Mouse (Mus musculus) hindbrain, embryonic 13.5 days (tissue): Measurements from ENCODE around the gene Tcf12. TPM values are rescaled to one million over a fixed set of nuclear protein-coding genes. Genes with fewer than 3 reads are reported as not detected.
A peak's percentile ranks its signal among the peaks of the same experiment; 100 is the strongest.

Experiments used
- ATAC-seq: fragments of 200-750 bp; cut with Nextera tagmentation; 2 replicates; pipeline ENCODE4 v1.8.0; 2017; ENCODE audit warnings: moderate TSS enrichment; ENCODE audit not compliant: low FRiP score
- H3K27ac ChIP-seq: fragments of 300-500 bp; sonication (generic); 2 replicates; pipeline ENCODE4 v1.5.1; 2015; ENCODE audit warnings: inconsistent platforms, mild to moderate bottlenecking, moderate library complexity
- H3K27me3 ChIP-seq: fragments of 300-500 bp; sonication (generic); 2 replicates; pipeline ENCODE4 v1.6.1; 2015; ENCODE audit warnings: mild to moderate bottlenecking, inconsistent platforms
- H3K36me3 ChIP-seq: fragments of 300-500 bp; sonication (generic); 2 replicates; pipeline ENCODE4 v1.6.1; 2015; ENCODE audit warnings: mild to moderate bottlenecking, inconsistent platforms
- H3K4me1 ChIP-seq: fragments of 300-500 bp; sonication (generic); replicated peaks from 2 replicates; pipeline ENCODE4 v1.6.1; 2015; ENCODE audit warnings: inconsistent platforms
- H3K4me2 ChIP-seq: fragments of 300-500 bp; sonication (generic); 2 replicates; pipeline ENCODE4 v1.6.1; 2015; ENCODE audit warnings: inconsistent platforms, mild to moderate bottlenecking, moderate library complexity
- H3K4me3 ChIP-seq: fragments of 300-500 bp; sonication (generic); 2 replicates; pipeline ENCODE4 v1.5.1; 2015; ENCODE audit warnings: mild to moderate bottlenecking, inconsistent platforms
- H3K9ac ChIP-seq: fragments of 300-500 bp; sonication (generic); 2 replicates; pipeline ENCODE4 v1.6.1; 2015; ENCODE audit warnings: mild to moderate bottlenecking, inconsistent platforms
- H3K9me3 ChIP-seq: fragments of 300-500 bp; sonication (generic); 2 replicates; pipeline ENCODE4 v1.6.1; 2016; ENCODE audit warnings: inconsistent platforms
- WGBS: fragments of 180-500 bp; shearing (Covaris S2); methylation state at CpG from one replicate; pipeline ENCODE4 v1.1.7; 2015; 5-methylcytosine and 5-hydroxymethylcytosine counted together
- polyA plus RNA-seq: library from polyadenylated mRNA; unstranded; fragments of >200 nt; fragmentation: Nextera tagmentation; extraction: Ambion mirVana; gene quantifications from 2 replicates; pipeline ENCODE4 v1.2.1, GENCODE M21; 2015

The Tcf12 gene
- polyA plus RNA-seq, 1 experiment from 2014 or later: 141 TPM

DNA sequence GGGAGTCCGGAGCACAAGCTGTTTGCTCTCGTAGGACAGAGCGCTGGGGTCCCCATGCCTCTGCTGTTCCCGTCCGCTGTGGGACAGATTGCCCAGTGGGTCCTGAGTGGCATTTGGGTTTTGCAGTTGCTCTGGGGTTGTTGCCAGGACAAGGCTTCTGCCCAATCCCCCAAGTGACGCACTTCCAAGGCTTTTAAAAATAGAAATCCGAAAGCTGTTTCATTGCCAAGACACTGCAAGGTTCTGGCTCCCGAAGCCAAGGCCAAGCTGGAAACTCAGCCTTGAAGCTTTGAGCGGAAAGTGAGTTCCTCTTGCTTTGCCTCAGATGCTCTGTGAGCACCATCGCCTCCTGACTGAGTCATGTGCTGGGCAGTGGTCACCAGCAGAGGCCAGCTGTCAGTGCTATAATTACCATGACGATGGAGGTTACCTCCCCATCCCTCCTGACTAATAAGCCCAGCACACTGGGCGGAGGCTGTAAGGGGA lies 285.6 kb downstream of the Tcf12 start:
- no peak for ATAC-seq
- Histone ChIP-seq H3K27ac (peak overlapping the region; percentile 48; the same call in 1 of the 2 replicates), H3K4me3 (no peak overlapping the region), H3K9me3 (no peaks in the 10 kb centered on the region), H3K4me2 (no peak overlapping the region), H3K9ac (no peak overlapping the region), H3K4me1 (peaks cover 7% of the 10 kb centered on the region; the same call in 1 of the 2 replicates), H3K27me3 (no peaks in the 10 kb centered on the region), H3K36me3 (no peaks in the 10 kb centered on the region)
- 66% methylated on average over 12 of the region's 12 CpGs for WGBS

DNA sequence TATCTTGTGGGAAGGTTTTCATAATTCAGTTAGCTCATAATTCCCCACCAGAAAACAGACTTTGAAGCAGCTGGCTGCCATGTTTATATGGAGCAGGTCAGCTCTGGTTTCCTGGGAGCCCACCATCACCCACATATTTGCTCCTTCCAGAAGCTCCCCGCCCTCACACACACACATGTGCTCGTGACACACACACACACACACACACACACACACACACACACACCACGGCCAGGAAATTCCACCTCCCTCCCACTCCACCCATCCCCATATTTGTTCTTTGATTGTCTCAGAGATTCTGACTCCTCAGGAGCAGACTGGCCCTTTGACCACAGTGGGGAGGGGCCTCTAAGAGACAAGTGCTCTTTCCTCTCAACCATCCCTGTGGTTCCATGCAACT lies 289.7 kb downstream of the Tcf12 start:
- ATAC-seq: no peak
- 85% methylated on average over 3 of the region's 3 CpGs for WGBS
- no peaks in the 10 kb centered on the region for H3K36me3 ChIP-seq
- peaks cover 7% of the 10 kb centered on the region; the same call in 1 of the 2 replicates for H3K4me1 ChIP-seq
- H3K27ac ChIP-seq: no peak overlapping the region
- H3K9me3 ChIP-seq: no peaks in the 10 kb centered on the region
- no peak overlapping the region for H3K9ac ChIP-seq
- no peak overlapping the region for H3K4me3 ChIP-seq
- no peaks in the 10 kb centered on the region for H3K27me3 ChIP-seq
- H3K4me2 ChIP-seq: no peak overlapping the region

DNA sequence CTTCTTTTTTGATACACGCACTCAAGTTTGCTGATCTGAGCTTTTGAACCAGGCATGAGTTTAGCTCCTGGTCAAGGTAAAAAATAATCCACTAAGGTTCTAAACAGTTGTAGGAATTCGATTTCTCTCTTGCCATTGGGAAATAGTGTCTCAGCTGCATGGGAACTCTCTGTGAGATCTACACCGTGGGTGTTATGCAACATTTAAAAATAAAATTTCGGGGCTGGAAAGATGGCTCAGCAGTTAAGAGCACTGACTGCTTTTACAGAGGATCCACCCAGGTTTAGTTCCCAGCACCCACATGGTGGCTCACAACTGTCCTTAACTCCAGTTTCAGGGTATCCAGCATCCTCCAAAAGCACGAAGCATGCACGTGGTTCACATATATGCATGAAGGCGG lies 293.2 kb downstream of the Tcf12 start:
- Histone ChIP-seq H3K4me3 (no peak overlapping the region), H3K27me3 (no peaks in the 10 kb centered on the region), H3K9ac (no peak overlapping the region), H3K27ac (no peak overlapping the region), H3K4me2 (no peak overlapping the region), H3K4me1 (no peaks in the 10 kb centered on the region), H3K9me3 (no peaks in the 10 kb centered on the region), H3K36me3 (no peaks in the 10 kb centered on the region)
- WGBS: 91% methylated on average over 7 of the region's 7 CpGs
- ATAC-seq: no peak

DNA sequence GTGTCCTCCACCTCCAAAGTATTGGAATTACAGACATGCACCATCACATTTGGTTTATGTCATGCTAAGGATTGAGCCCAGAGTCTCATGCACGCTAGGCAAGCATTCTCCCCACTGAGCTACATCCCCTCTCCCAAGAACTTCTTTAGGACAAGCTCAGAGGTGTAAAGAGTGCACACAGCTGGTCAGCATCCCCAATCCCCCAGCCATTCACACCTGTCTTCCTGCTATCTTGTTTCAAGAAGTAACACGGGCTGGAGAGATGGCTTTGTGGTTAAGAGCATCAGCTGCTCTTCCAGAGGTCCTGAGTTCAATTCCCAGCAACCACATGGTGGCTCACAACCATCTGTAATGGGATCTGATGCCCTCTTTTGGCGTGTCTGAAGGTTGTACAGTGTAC lies 295.6 kb downstream of the Tcf12 start:
- no peak overlapping the region for H3K4me3 ChIP-seq
- H3K4me2 ChIP-seq: no peak overlapping the region
- no peak overlapping the region for H3K9ac ChIP-seq
- WGBS: 71% methylated on average over 3 of the region's 3 CpGs
- H3K27ac ChIP-seq: no peak overlapping the region
- no peak for ATAC-seq
- H3K36me3 ChIP-seq: no peaks in the 10 kb centered on the region
- no peaks in the 10 kb centered on the region for H3K9me3 ChIP-seq
- no peaks in the 10 kb centered on the region for H3K27me3 ChIP-seq
- no peaks in the 10 kb centered on the region for H3K4me1 ChIP-seq

DNA sequence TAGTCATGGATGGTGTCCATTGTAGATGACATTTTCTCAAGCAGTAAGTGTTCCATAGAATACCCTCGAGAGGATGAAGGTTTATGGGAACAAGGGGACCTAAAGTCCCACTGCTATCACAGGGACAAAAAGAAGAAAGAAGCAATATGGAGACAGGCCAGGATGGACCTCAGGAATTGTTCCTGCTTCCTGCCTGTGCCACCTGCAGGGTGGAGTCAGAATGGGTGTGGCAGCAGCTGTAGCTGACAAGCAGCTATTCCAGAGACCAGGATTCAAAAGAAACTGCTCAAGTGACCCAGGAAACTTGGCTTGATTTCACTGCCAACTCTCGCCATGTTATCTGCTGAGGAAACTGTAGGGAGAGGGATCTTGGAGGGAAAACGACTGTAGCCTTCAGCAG lies 298.1 kb downstream of the Tcf12 start:
- Histone ChIP-seq H3K4me2 (no peak overlapping the region), H3K27ac (no peak overlapping the region), H3K9me3 (no peaks in the 10 kb centered on the region), H3K4me1 (0 out of 2 replicates have a peak, but pooled peaks cover 8% of the 10 kb centered on the region), H3K27me3 (no peaks in the 10 kb centered on the region), H3K36me3 (no peaks in the 10 kb centered on the region), H3K9ac (no peak overlapping the region), H3K4me3 (no peak overlapping the region)
- WGBS: 90% methylated on average over 3 of the region's 3 CpGs
- no peak for ATAC-seq

DNA sequence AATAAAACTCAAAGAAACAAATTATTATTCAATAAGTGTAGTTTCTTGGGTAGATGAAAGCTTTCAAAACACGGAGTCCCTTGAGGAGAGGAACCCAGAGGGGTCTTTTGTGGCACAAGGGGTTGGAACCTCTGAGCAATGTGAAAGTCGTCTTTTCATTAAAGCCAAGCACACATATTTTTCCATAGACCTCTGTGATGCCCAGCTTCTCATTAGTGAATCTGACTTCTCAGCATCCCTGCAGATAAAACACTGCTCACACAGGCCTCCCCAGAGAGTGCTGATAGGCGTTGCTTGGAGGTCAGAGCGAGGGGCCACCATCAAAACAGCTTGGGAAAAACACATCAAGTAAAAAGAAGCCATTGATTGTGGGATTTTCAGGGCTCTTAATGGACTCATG lies 298.8 kb downstream of the Tcf12 start:
- no peaks in the 10 kb centered on the region for H3K36me3 ChIP-seq
- no peaks in the 10 kb centered on the region for H3K9me3 ChIP-seq
- H3K4me1 ChIP-seq: 0 out of 2 replicates have a peak, but pooled peaks cover 8% of the 10 kb centered on the region
- ATAC-seq: no peak
- H3K27me3 ChIP-seq: no peaks in the 10 kb centered on the region
- 41% methylated on average over 4 of the region's 4 CpGs for WGBS
- no peak overlapping the region for H3K27ac ChIP-seq
- H3K4me3 ChIP-seq: no peak overlapping the region
- no peak overlapping the region for H3K4me2 ChIP-seq
- no peak overlapping the region for H3K9ac ChIP-seq

DNA sequence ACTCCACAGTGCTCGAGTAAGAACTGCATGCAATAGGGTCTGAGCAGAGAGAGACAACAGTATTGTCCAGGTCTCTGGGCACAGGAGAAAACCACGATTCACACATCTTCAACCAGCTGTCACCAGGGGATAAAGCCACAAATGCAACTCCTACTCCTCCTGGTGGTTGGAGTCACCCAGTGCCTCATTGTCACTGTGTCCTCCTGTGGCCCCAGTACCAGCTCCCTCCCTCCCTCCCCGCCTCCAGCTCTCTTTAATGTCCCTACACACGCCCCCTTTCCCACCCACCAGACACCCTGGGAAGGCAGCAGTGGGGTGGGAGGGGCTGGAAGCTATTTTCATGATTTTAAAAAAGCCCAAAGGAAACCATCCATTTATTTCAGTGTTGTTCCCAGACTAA lies 299.3 kb downstream of the Tcf12 start:
- Histone ChIP-seq H3K4me3 (no peak overlapping the region), H3K36me3 (no peaks in the 10 kb centered on the region), H3K4me1 (0 out of 2 replicates have a peak, but pooled peaks cover 8% of the 10 kb centered on the region), H3K4me2 (no peak overlapping the region), H3K9me3 (no peaks in the 10 kb centered on the region), H3K27me3 (no peaks in the 10 kb centered on the region), H3K27ac (no peak overlapping the region), H3K9ac (no peak overlapping the region)
- no peak for ATAC-seq
- 27% methylated on average over 4 of the region's 4 CpGs for whole genome bisulfite sequencing

DNA sequence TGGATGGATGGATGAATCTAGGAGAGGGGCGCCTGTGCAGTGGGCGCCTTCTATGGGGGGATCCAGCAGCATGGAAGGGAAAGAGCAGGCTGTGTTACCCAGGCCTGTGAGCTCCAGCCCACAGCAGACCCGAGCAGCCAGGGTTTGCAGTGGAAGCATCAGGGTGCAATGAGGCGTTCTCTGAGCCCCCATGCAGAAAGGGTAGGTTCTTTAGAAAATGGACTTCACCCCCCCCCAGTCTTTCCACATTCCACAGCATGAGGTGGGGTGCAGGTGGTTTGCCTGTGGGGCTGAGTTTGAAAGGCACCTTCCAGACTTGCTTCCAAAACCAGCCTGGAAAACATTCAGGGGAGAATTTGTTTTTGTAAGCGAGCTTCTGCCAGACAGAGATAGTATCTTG lies 300.3 kb downstream of the Tcf12 start:
- no peak for ATAC-seq
- 78% methylated on average over 5 of the region's 5 CpGs for WGBS

DNA sequence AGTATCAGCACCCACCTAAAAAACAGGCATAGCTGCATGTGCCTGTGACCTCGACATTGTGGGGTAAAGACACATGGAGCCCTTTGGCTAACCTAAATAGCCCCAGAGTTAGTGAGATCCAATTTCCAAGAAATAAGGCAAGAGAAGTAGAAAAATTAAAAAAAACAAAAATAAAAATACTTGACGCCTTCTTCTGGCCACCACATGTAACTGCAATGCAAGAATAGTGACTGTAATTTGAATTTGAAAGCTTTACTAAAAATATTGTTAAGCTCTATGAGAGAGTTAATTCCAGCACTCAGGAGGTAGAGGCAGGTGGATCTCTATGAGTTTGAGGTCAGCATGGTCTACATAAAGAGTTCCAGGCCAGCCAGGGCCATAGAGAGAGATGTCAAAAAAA lies 300.9 kb downstream of the Tcf12 start:
- Histone ChIP-seq H3K36me3 (no peaks in the 10 kb centered on the region), H3K4me3 (no peak overlapping the region), H3K4me2 (no peak overlapping the region), H3K27ac (no peak overlapping the region), H3K27me3 (no peaks in the 10 kb centered on the region), H3K9me3 (no peaks in the 10 kb centered on the region), H3K9ac (no peak overlapping the region), H3K4me1 (0 out of 2 replicates have a peak, but pooled peaks cover 8% of the 10 kb centered on the region)
- ATAC-seq: no peak
- 91% methylated on average over 2 of the region's 2 CpGs for WGBS

More for the DNA sequence above, 300.3 kb downstream of the Tcf12 start:
- no peaks in the 10 kb centered on the region for H3K36me3 ChIP-seq
- no peak overlapping the region for H3K9ac ChIP-seq
- no peak overlapping the region for H3K4me3 ChIP-seq
- H3K4me1 ChIP-seq: 0 out of 2 replicates have a peak, but pooled peaks cover 8% of the 10 kb centered on the region
- H3K9me3 ChIP-seq: no peaks in the 10 kb centered on the region
- H3K27me3 ChIP-seq: no peaks in the 10 kb centered on the region
- no peak overlapping the region for H3K27ac ChIP-seq
- no peak overlapping the region for H3K4me2 ChIP-seq

DNA sequence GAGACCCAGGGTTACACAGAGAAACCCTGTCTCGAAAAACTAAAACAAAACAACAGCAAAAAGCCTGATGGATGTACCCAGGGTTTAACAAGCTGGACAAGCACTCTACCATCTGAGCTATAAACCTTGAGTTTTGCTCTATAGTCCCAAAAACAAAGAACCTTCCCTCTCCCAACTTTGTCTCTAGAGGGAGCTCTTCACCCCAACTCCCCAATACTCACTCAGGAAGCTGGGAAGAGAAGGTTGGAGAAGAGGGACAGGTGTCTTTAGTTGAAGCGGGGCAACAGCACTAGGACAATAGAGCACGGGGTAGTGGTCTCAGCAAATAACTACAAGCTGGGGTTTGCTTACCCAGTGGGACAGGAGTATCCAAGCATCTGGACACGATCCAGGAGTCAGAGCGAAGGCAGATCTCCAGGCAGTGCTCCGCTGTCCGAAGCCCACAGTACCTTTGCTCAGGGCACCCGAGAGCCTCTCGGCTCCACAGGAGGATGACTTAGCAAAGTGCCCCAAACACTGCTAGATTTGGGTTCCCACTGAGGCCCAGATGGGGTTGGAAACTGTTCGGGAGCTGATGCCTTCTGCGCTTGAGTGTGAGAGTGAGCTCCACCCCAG lies 302.9 kb downstream of the Tcf12 start:
- Histone ChIP-seq H3K4me1 (0 out of 2 replicates have a peak, but pooled peaks cover 8% of the 10 kb centered on the region), H3K36me3 (no peaks in the 10 kb centered on the region), H3K4me3 (no peak overlapping the region), H3K9me3 (no peaks in the 10 kb centered on the region), H3K9ac (no peak overlapping the region), H3K4me2 (peak overlapping the region; percentile 26; the same call in 1 of the 2 replicates), H3K27me3 (no peaks in the 10 kb centered on the region), H3K27ac (no peak overlapping the region)
- 45% methylated on average over 11 of the region's 11 CpGs for WGBS
- no peak for ATAC-seq

DNA sequence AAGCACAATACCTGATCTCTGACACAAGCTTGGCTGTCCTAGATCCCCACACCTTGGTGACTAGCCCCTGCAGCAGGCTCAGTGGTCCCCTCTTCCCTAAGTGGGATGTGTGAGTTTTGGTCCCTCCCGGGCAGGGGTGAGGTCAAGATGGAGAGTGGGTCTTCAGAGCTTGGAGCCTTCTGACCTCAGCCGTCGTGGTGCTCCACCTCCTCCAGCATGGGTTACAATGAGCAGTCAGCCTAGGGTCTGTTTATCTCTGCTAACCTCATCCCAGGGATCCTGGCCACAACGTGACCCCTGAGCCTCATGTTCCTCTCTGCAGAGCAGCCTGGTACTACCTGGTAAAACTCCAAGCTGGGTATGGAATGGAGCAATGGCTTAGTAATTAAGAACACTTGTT lies 303.9 kb downstream of the Tcf12 start:
- ATAC-seq: no peak
- Histone ChIP-seq H3K4me3 (no peak overlapping the region), H3K4me1 (0 out of 2 replicates have a peak, but pooled peaks cover 8% of the 10 kb centered on the region), H3K9me3 (no peaks in the 10 kb centered on the region), H3K4me2 (no peak overlapping the region), H3K9ac (no peak overlapping the region), H3K36me3 (no peaks in the 10 kb centered on the region), H3K27ac (no peak overlapping the region), H3K27me3 (no peaks in the 10 kb centered on the region)
- WGBS: 73% methylated on average over 4 of the region's 4 CpGs

DNA sequence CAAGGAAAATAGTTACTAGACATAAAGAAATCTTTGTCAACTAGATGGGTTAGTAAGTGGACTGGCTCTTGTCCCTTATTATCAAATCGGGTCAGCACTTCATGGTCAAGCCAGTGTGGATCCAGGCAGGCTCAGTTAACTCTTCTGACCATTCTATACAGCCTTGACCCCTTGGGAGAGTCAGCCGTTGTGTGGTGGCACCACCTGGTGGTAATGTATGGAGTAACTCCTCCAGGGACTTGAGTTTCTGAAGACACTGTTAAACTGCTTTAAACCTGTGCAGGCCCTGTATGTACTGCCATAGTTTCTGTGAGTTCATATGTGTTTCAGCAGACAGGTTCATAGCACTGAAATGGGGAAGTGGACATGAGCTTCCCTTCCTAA lies 305.3 kb downstream of the Tcf12 start:
- Histone ChIP-seq H3K4me2 (no peak overlapping the region), H3K9ac (no peak overlapping the region), H3K36me3 (no peaks in the 10 kb centered on the region), H3K27me3 (no peaks in the 10 kb centered on the region), H3K4me3 (no peak overlapping the region), H3K27ac (no peak overlapping the region), H3K9me3 (no peaks in the 10 kb centered on the region), H3K4me1 (0 out of 2 replicates have a peak, but pooled peaks cover 8% of the 10 kb centered on the region)
- ATAC-seq: 0 out of 2 replicates have a peak, but pooled peaks have one; percentile 54
- 9% methylated on average over 2 of the region's 2 CpGs for WGBS
